Mouse (Mus musculus): ENCODE results near the gene Fmnl2. TPM values are rescaled to one million over a fixed set of nuclear protein-coding genes. Genes with fewer than 3 reads are reported as not detected.

The Fmnl2 gene
- total and polyA plus RNA-seq, 3 experiments: 0.42 to 2.8 (median 2.1) TPM

GRCm38 (mm10) chr2:52844936-52845752 is 12.5 kb upstream of the Fmnl2 start:
- Histone ChIP-seq H3K4me2 (ENCODE audit: insufficient read depth, low read depth, poor library complexity, severe bottlenecking) (no peak overlapping the region), H3K79me2 (replicated peaks; ENCODE audit: control insufficient read depth, extremely low read depth, insufficient read depth, poor library complexity, severe bottlenecking) (no peaks in the 10 kb centered on the region), H3K27me3 (replicated peaks) (no peaks in the 10 kb centered on the region), H3K4me1 (ENCODE audit: control insufficient read depth in 1 of 2, insufficient read depth in 2 of 2) (peaks cover 0 to 42% of the 10 kb centered on the region in 2 experiments; a peak in 2 of 4 replicates), H3K9ac (ENCODE audit: insufficient read depth, low read depth) (no peak overlapping the region), H3K9me3 (replicated peaks; ENCODE audit: low read length) (no peaks in the 10 kb centered on the region), H3K27ac (ENCODE audit: insufficient read depth, low read depth) (no peak overlapping the region), H3K36me3 (replicated peaks in 1 of 2; ENCODE audit: control insufficient read depth in 1 of 2, insufficient read depth in 1 of 2, low read length in 1 of 2) (no peaks in the 10 kb centered on the region), H3K4me3 (replicated peaks in 1 of 3; ENCODE audit: low read depth in 2 of 3, low read length in 2 of 3, poor library complexity in 1 of 3) (no peak overlapping the region)
- dilution Hi-C loops (cut with MboI; ENCODE audit: extremely low pct_ligation_motif_present, extremely low pct_unique_long_range_greater_than_20kb, low sequenced_read_pairs) (no loop called here), in situ Hi-C loops (cut with MboI; ENCODE audit: low pct_ligation_motif_present, low pct_unique_long_range_greater_than_20kb, low sequenced_read_pairs) (no loop called here)
- TF ChIP-seq ZC3H11A (IDR thresholded peaks at IDR 0.05; ENCODE audit: low read depth, low read length) (no peak), BHLHE40 (IDR thresholded peaks at IDR 0.05; ENCODE audit: low read depth, low read length) (no peak), CHD1 (IDR thresholded peaks at IDR 0.05; ENCODE audit: low read depth, low read length) (no peak), E2F4 (IDR thresholded peaks at IDR 0.05; ENCODE audit: insufficient replicate concordance, low read depth, low read length) (no peak), JUN (IDR thresholded peaks at IDR 0.05; ENCODE audit: insufficient read depth, low read depth, low read length) (no peak), USF2 (conservative IDR thresholded peaks at IDR 0.05; ENCODE audit: low read depth, low read length) (no peak), SMC3 (IDR thresholded peaks at IDR 0.05; ENCODE audit: low read depth, low read length) (no peak), TBP (conservative IDR thresholded peaks at IDR 0.05; ENCODE audit: low read depth, low read length) (no peak), HCFC1 (IDR thresholded peaks at IDR 0.05; ENCODE audit: low read depth, low read length) (no peak), MYC (IDR thresholded peaks at IDR 0.05; ENCODE audit: low read depth, low read length) (no peak), ZMIZ1 (IDR thresholded peaks at IDR 0.05; ENCODE audit: low read depth, low read length) (no peak), MEF2A (IDR thresholded peaks at IDR 0.05; ENCODE audit: borderline replicate concordance, low read depth, low read length) (no peak), ETS1 (conservative IDR thresholded peaks at IDR 0.05; ENCODE audit: low read depth, low read length) (no peak)
- no peak for DNase-seq (ENCODE audit: extremely low read depth)

- Histone ChIP-seq H3K4me2 (ENCODE audit: insufficient read depth, low read depth, poor library complexity, severe bottlenecking) (no peak overlapping the region), H3K36me3 (replicated peaks in 1 of 2; ENCODE audit: control insufficient read depth in 1 of 2, insufficient read depth in 1 of 2, low read length in 1 of 2) (no peaks in the 10 kb centered on the region), H3K4me3 (replicated peaks in 1 of 3; ENCODE audit: low read depth in 2 of 3, low read length in 2 of 3, poor library complexity in 1 of 3) (no peak overlapping the region), H3K9ac (ENCODE audit: insufficient read depth, low read depth) (no peak overlapping the region), H3K27me3 (replicated peaks) (no peaks in the 10 kb centered on the region), H3K27ac (ENCODE audit: insufficient read depth, low read depth) (no peak overlapping the region), H3K4me1 (ENCODE audit: control insufficient read depth in 1 of 2, insufficient read depth in 2 of 2) (peaks cover 0 to 30% of the 10 kb centered on the region in 2 experiments; a peak in 2 of 4 replicates), H3K9me3 (replicated peaks; ENCODE audit: low read length) (no peaks in the 10 kb centered on the region), H3K79me2 (replicated peaks; ENCODE audit: control insufficient read depth, extremely low read depth, insufficient read depth, poor library complexity, severe bottlenecking) (no peaks in the 10 kb centered on the region)
- in situ Hi-C loops (cut with MboI; ENCODE audit: low pct_ligation_motif_present, low pct_unique_long_range_greater_than_20kb, low sequenced_read_pairs): no loop called here
- no peak for TF ChIP-seq NRF1 (IDR thresholded peaks at IDR 0.05; ENCODE audit: low read depth, low read length)
- no peak for TF ChIP-seq MYC (IDR thresholded peaks at IDR 0.05; ENCODE audit: low read depth, low read length)
- no peak for TF ChIP-seq JUN (IDR thresholded peaks at IDR 0.05; ENCODE audit: insufficient read depth, low read depth, low read length)
- TF ChIP-seq UBTF (IDR thresholded peaks at IDR 0.05; ENCODE audit: low read depth, low read length): no peak
- no peak for TF ChIP-seq TBP (conservative IDR thresholded peaks at IDR 0.05; ENCODE audit: low read depth, low read length)
- TF ChIP-seq ETS1 (conservative IDR thresholded peaks at IDR 0.05; ENCODE audit: low read depth, low read length): no peak
- TF ChIP-seq HCFC1 (IDR thresholded peaks at IDR 0.05; ENCODE audit: low read depth, low read length): no peak
- dilution Hi-C loops (cut with MboI; ENCODE audit: extremely low pct_ligation_motif_present, extremely low pct_unique_long_range_greater_than_20kb, low sequenced_read_pairs): no loop called here
- DNase-seq (ENCODE audit: extremely low read depth): no peak
Observed at GRCm38 (mm10) chr2:52846506-52846905, 11.2 kb upstream of the Fmnl2 start.

Measured in CH12.LX (cell line).